Mouse (Mus musculus) adrenal gland, adult 8-10 months (tissue): ENCODE measurements around the gene Adgra3. TPM values are rescaled to one million over a fixed set of nuclear protein-coding genes. Genes with fewer than 3 reads are reported as not detected.

Experiments
- DNase-seq: peaks from one replicate; pipeline ENCODE4 v3.0.0; 2022
- total RNA-seq, 4 experiments: library from RNA; stranded (reverse); gene quantifications; 2 replicates each; pipeline ENCODE4 v1.2.4; 2022

Adgra3 gene
- 10 to 100 TPM; 41.5 to 57.4 (median 47.3) TPM for total RNA-seq

- DNase-seq: peak; percentile 75
Observed at GRCm38 (mm10) chr5:50058421-50059286, at the start of gene Adgra3. Gene Adgra3 (minus strand): TSS chr5:50059006.

DNA sequence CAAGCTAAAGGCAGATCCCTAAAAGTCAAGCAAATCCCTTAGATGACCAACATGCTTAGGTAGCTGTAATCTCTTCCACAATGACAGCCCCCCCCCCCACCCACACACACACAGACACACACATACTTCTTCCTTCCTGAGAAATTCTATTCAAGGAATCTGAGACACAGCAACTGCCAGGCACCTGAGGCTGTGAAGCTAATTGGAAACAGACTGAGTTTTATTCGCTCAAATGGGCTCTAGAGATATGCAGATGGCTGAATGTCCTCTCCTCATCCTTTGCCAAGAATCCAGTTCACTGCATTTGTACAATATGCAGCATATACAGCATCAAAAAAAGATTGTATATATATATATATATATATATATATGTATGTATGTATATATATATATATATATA, 24.6 kb upstream of the Adgra3 start:
- no peak for DNase-seq

DNA sequence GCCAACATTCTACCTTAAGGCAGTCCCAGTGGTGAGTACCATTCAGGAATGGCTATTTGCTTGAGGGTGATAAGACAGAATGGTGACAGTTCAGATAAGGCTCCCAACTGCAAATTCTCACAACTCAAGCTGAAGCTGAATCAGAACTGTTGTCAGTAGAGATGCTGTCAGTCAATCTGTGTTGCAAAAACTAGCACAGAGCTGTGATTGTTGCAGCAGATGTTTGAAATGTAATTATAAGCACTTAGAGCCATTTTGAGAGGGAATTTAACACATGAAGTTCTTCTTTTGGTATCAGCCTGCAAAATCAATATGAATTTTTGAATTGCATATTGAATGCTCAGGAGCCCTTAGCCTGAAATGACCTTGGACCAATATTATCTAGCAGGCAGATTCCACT, 15.4 kb upstream of the Adgra3 start:
- DNase-seq: no peak

- DNase-seq: no peak
Observed at GRCm38 (mm10) chr5:50064236-50064635, 5.4 kb upstream of the Adgra3 start.

DNA sequence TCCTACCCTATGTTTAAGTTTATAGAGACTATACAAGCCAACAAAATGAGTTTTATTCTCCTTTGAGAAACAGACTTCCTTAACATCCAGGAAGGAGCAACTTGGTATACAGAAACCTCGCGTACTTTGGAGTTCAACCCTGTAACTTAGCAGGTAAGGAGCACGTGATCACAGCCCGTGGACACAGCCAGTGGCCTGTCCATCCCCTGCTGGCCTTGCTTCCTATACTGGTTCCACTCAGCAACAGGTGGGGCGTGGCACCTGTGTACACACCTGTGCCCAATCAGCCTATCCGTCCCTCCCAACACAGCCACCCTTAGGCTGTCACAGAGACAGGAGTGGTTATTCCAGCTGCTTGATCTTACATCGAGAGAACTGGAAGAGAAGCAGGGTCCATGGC, 780 bp upstream of the Adgra3 start:
- no peak for DNase-seq

- DNase-seq: no peak
Observed at GRCm38 (mm10) chr5:50057612-50058420, 990 bp downstream of the Adgra3 start.

- no peak for DNase-seq
Observed at GRCm38 (mm10) chr5:50052456-50052855, 6.3 kb downstream of the Adgra3 start.

GRCm38 (mm10) chr5:50050668-50051425, 8.0 kb downstream of the Adgra3 start:
- no peak for DNase-seq

GRCm38 (mm10) chr5:50050037-50050436, 8.8 kb downstream of the Adgra3 start:
- no peak for DNase-seq

GRCm38 (mm10) chr5:50049506-50049905, 9.3 kb downstream of the Adgra3 start:
- DNase-seq: no peak

DNA sequence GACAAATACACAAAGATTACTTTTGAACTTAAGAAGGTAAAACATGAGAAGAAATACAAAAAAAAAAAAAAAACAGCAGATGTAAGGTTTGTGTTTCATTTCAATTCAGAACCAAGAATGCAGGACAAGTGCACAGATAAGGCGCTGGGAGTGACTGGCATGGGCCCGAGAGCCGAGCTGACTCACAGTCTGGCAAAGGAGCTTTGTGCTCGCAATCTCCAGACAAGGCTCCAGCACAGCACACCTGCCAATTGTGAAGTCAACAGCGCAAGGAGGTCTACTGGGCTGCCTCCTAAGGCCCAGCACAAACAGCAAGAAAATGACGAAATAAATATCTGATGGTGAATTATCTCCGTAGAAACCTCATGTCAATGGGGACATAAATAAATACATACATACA, 9.8 kb downstream of the Adgra3 start:
- DNase-seq: peak; percentile 23

GRCm38 (mm10) chr5:50048271-50048851, 10.4 kb downstream of the Adgra3 start:
- no peak for DNase-seq

- no peak for DNase-seq
Observed at GRCm38 (mm10) chr5:50045180-50045579, 13.6 kb downstream of the Adgra3 start.

- DNase-seq: no peak
Observed at GRCm38 (mm10) chr5:50043677-50044076, 15.1 kb downstream of the Adgra3 start.

DNA sequence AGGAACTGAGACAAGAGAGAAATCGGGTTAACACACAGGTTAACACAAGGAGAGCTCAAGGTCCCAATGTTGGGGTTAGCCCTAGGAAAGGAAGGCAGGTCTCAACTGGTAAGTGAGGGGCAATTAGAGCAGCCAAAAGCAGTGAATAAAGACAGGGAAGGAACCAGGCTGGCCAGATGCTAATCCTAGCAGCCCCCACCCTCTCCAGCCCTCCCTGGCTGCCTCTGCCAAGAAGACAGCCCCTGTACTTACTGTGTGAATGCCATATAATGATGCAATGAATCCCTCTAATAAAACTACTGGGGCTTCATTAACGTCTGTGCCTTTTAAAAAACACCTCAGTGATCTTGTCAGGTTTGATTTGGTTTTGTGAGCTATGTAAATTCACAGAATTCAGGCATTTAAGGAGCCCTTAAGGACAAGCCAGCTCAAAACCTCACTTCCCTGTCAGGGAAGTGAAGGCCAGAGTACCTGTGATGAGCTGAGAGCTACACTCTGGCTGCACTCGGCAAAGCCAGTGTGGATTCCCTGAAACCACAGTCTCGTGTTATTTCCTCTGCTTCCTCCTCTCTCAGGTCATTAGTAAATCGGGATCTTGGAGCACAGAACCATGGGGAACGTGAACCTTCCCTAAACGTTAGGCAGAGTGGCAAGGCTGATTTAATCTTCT, 16.4 kb downstream of the Adgra3 start:
- no peak for DNase-seq

- DNase-seq: no peak
Observed at GRCm38 (mm10) chr5:50039521-50039920, 19.3 kb downstream of the Adgra3 start.

DNA sequence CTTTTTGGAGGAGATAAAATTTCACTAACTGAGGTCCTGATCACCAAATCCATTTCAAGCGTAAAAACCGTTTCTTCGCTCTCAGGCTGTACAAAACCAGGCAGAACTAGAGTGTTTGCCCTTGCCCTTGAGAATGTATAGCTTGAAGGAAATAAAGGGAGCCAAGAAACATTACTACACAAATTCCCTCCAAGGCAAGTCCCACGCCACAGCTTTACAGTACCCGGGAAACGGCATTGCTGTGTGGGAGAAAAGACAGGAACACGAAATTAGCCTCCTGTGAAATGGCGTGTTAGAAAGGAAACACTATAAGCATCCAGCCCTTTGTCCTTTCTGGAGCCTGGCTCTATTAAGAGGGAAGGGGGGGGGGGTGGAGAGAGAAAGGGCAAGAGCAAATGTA, 21.1 kb downstream of the Adgra3 start:
- no peak for DNase-seq

DNA sequence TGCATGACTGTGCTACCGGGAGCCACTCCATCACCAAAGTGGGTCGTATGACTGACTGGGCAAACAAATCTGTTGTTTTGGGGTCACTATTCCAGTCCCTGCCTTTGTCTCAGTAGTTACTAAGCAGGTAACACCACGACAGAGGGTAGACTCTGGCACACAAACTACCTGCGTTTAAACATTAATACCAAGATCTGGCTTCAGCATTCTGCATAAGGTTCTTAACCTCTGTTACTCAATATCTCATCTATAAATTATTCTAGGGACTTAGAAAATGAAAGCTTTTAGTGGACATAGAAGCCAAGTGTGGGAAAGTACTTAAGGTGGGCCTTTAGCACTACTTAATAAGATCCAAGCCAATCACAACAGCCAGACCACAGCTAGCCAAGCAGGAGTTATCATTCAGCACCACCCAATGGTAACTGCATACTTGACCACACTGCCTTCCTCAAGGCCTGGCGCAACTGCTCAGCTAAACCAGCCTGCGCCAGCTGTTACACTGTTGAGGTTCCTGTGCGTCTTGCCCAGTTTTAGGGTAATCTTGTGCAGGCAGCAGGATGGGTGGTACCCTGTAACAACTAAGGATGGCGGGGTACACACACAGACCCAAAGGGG, 23.8 kb downstream of the Adgra3 start:
- no peak for DNase-seq

DNA sequence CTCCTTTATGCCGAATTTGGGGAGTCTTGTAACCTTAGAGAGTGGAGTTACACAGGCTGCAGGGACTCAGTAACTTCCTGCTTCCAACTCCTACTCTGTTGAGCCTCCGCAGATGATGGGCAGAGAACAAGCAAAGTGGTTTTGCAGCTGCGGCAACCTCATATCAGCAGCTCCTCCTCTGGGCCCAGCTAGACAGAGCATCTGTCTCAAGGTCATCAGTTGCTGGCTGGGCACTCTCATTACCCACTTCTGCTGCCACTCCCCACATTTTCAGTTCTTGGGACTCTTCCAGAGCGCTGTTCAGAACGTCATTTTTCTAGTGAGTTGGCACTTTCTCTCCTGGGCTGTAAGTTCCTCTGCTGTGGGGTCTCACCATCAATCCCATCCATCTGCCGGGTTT, 24.6 kb downstream of the Adgra3 start:
- peak; percentile 20 for DNase-seq

DNA sequence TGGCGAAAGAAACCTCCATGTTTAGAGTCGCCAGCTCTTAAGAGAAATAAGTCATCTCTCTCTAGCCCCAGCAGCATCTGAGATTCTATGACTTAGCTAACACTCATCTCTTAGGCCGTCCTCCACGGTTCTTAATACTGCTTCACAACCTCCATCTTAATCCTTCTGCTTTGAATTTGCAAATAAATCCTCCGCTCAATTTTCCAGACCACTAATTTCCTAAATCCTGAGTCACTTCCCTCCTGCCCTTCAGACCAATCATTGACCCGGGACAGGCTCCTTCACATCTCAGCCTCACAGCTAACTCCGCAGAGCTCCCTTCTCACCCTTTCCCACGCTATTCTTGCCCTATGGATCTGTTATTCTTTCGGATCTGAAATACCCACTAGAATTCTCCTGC, 25.1 kb downstream of the Adgra3 start:
- no peak for DNase-seq

DNA sequence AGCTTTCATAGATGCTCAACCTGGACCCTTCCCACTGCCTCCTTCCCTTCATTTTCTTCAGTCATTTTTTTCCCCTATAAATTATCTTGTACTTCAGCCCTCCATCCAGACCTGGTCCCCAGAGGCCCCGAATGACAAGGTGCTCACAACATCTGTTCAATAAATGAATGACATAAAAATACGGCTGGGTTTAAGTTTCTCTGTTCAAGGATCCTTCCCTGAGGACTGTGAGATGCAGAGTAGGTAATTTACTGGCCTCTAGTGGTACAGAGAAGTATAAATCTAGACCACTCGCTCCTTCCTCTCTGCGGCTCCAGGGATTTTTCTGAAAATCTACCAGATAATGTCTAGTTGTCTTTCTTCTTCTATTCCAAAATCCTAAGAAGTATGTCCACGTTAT, 26.5 kb downstream of the Adgra3 start:
- no peak for DNase-seq
